Mouse (Mus musculus): ENCODE measurements at regions not wholly inside any gene's neighbourhood (a gene's known extent, or its start where the extent isn't known, plus 50 kb on each side); places are given as distances from the start of the nearest gene placed in this dataset.

GRCm38 (mm10) chr8:127715097-127715496 is 643.3 kb upstream of the Nrp1 start:
- Histone ChIP-seq H3K4me1 (0 out of 2 replicates have a peak, but pooled peaks cover 4% of the 10 kb centered on the region), H3K27ac (no peak overlapping the region), H3K4me2 (no peak overlapping the region), H3K9ac (no peak overlapping the region), H3K4me3 (no peak overlapping the region), H3K36me3 (no peaks in the 10 kb centered on the region), H3K27me3 (replicated peaks) (no peaks in the 10 kb centered on the region), H3K9me3 (replicated peaks) (no peaks in the 10 kb centered on the region)
- ATAC-seq = no peak
- WGBS (ENCODE audit: insufficient replicate concordance) = 68% methylated on average over 1 of the region's 1 CpGs

DNA sequence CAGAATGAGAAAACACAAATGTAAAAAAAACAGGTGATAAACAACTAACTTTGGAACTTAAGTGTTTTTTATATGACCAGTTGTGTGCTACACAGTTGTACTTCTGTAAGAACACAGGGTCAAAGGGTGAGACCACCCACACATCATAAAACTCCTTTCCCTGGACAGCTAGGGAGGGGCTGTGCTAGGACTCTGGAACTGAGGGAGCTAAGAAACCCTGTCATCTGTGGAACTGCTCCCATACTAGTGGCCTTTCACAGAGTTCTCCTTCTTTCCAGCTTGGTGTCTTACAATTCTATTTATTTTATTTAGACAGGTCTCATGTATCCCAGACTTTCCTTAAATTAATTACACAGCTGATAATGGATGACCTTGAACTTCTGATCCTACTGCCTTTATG is 640.4 kb upstream of the Nrp1 start:
- Histone ChIP-seq H3K9ac (no peak overlapping the region), H3K9me3 (replicated peaks) (no peaks in the 10 kb centered on the region), H3K27me3 (replicated peaks) (no peaks in the 10 kb centered on the region; the same call in 1 of the 2 replicates), H3K27ac (no peak overlapping the region), H3K36me3 (no peaks in the 10 kb centered on the region), H3K4me1 (0 out of 2 replicates have a peak, but pooled peaks cover 4% of the 10 kb centered on the region), H3K4me3 (no peak overlapping the region), H3K4me2 (no peak overlapping the region)
- ATAC-seq = no peak

DNA sequence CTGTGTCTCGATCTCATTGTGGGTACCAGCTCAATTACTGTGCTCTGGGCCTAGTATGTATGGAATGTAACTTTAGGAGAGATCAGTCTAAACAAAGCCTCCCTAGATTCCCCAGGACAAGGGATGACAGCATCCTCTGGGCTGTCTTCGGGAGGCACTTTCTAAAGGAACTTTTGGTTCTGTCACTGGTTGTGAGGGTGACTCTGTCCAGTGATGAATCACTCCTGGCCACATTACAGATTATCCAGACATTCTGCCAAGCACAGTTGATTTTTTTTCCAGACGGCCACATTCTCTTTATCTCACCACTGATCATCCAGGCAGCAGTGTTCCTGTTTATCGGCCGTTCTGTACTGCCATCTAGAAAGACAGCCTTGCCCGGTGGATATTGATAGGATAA is 638.5 kb upstream of the Nrp1 start:
- WGBS (ENCODE audit: insufficient replicate concordance) = 15% methylated on average over 6 of the region's 6 CpGs
- Histone ChIP-seq H3K4me2 (no peak overlapping the region), H3K9me3 (replicated peaks) (no peaks in the 10 kb centered on the region), H3K4me3 (no peak overlapping the region), H3K9ac (no peak overlapping the region), H3K4me1 (0 out of 2 replicates have a peak, but pooled peaks cover 4% of the 10 kb centered on the region), H3K36me3 (no peaks in the 10 kb centered on the region), H3K27me3 (replicated peaks) (no peaks in the 10 kb centered on the region; the same call in 1 of the 2 replicates), H3K27ac (no peak overlapping the region)
- ATAC-seq = no peak

GRCm38 (mm10) chr8:127720593-127721290 is 637.7 kb upstream of the Nrp1 start:
- Histone ChIP-seq H3K27me3 (replicated peaks) (no peaks in the 10 kb centered on the region; the same call in 1 of the 2 replicates), H3K4me3 (no peak overlapping the region), H3K9me3 (replicated peaks) (no peaks in the 10 kb centered on the region), H3K4me2 (peak overlapping the region; percentile 12; the same call in 1 of the 2 replicates), H3K27ac (no peak overlapping the region), H3K9ac (no peak overlapping the region), H3K36me3 (no peaks in the 10 kb centered on the region), H3K4me1 (0 out of 2 replicates have a peak, but pooled peaks cover 4% of the 10 kb centered on the region)
- WGBS (ENCODE audit: insufficient replicate concordance) = 23% methylated on average over 6 of the region's 6 CpGs
- ATAC-seq = 0 out of 2 replicates have a peak, but pooled peaks have one; percentile 21

DNA sequence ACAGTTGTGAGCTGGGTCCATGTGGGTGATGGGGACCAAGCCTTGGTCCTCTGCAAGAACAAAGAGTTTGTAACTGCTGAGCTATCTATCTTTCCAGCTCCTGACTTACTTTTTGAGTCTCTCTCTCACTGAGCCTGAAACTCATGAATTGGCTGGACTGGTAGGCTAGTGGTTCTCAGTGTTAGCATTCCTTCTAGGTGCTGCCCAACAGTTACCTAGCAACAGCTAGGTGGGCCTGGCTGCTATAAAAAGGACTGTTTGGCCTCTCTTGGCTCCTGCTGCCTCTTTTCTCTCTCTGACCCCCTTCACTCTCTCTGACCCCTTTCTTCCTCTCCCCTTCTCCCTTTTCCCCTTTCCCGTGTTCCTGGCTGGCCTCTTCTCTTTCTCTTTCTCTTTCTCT is 636.8 kb upstream of the Nrp1 start:
- 52% methylated on average over 1 of the region's 1 CpGs for WGBS (ENCODE audit: insufficient replicate concordance)
- no peak for ATAC-seq
- no peaks in the 10 kb centered on the region for H3K9me3 ChIP-seq (replicated peaks)

GRCm38 (mm10) chr8:127734059-127734458 is 624.3 kb upstream of the Nrp1 start:
- Histone ChIP-seq H3K36me3 (no peaks in the 10 kb centered on the region), H3K4me1 (no peaks in the 10 kb centered on the region), H3K4me2 (no peak overlapping the region), H3K27ac (no peak overlapping the region), H3K9ac (no peak overlapping the region), H3K4me3 (no peak overlapping the region), H3K9me3 (replicated peaks) (no peaks in the 10 kb centered on the region), H3K27me3 (replicated peaks) (no peaks in the 10 kb centered on the region)
- WGBS (ENCODE audit: insufficient replicate concordance) = 80% methylated on average over 3 of the region's 3 CpGs
- ATAC-seq = no peak

More for the DNA sequence above, 636.8 kb upstream of the Nrp1 start:
- no peaks in the 10 kb centered on the region for H3K36me3 ChIP-seq
- no peak overlapping the region for H3K9ac ChIP-seq
- H3K27me3 ChIP-seq (replicated peaks) = no peaks in the 10 kb centered on the region; the same call in 1 of the 2 replicates
- H3K4me3 ChIP-seq = no peak overlapping the region
- no peak overlapping the region for H3K4me2 ChIP-seq
- H3K4me1 ChIP-seq = 0 out of 2 replicates have a peak, but pooled peaks cover 4% of the 10 kb centered on the region
- no peak overlapping the region for H3K27ac ChIP-seq

- no peaks in the 10 kb centered on the region for H3K27me3 ChIP-seq (replicated peaks)
- H3K4me2 ChIP-seq = no peak overlapping the region
- H3K4me3 ChIP-seq = no peak overlapping the region
- no peaks in the 10 kb centered on the region for H3K9me3 ChIP-seq (replicated peaks)
- H3K36me3 ChIP-seq = no peaks in the 10 kb centered on the region
- ATAC-seq = no peak
- no peak overlapping the region for H3K9ac ChIP-seq
- no peaks in the 10 kb centered on the region for H3K4me1 ChIP-seq
- WGBS (ENCODE audit: insufficient replicate concordance) = 80% methylated on average over 6 of the region's 6 CpGs
- no peak overlapping the region for H3K27ac ChIP-seq
Measured at GRCm38 (mm10) chr8:127742236-127742635, 616.2 kb upstream of the Nrp1 start.

- Histone ChIP-seq H3K4me2 (no peak overlapping the region), H3K4me3 (no peak overlapping the region), H3K27me3 (replicated peaks) (no peaks in the 10 kb centered on the region), H3K4me1 (no peaks in the 10 kb centered on the region), H3K27ac (no peak overlapping the region), H3K9ac (no peak overlapping the region), H3K9me3 (replicated peaks) (no peaks in the 10 kb centered on the region), H3K36me3 (no peaks in the 10 kb centered on the region)
- WGBS (ENCODE audit: insufficient replicate concordance) = 79% methylated on average over 4 of the region's 4 CpGs
- no peak for ATAC-seq
Measured at GRCm38 (mm10) chr8:127745221-127745620, 613.2 kb upstream of the Nrp1 start.

- no peak overlapping the region for H3K9ac ChIP-seq
- 32% methylated on average over 8 of the region's 8 CpGs for WGBS (ENCODE audit: insufficient replicate concordance)
- H3K36me3 ChIP-seq = no peaks in the 10 kb centered on the region
- no peak overlapping the region for H3K4me2 ChIP-seq
- H3K27me3 ChIP-seq (replicated peaks) = no peaks in the 10 kb centered on the region
- no peak overlapping the region for H3K4me3 ChIP-seq
- no peak overlapping the region for H3K27ac ChIP-seq
- H3K9me3 ChIP-seq (replicated peaks) = no peaks in the 10 kb centered on the region
- H3K4me1 ChIP-seq = no peaks in the 10 kb centered on the region
- ATAC-seq = no peak
Measured at GRCm38 (mm10) chr8:127746456-127746855, 611.9 kb upstream of the Nrp1 start.

- Histone ChIP-seq H3K9ac (no peak overlapping the region), H3K27ac (no peak overlapping the region), H3K4me2 (no peak overlapping the region), H3K4me3 (no peak overlapping the region), H3K4me1 (no peaks in the 10 kb centered on the region), H3K9me3 (replicated peaks) (no peaks in the 10 kb centered on the region), H3K27me3 (replicated peaks) (no peaks in the 10 kb centered on the region), H3K36me3 (no peaks in the 10 kb centered on the region)
- 73% methylated on average over 5 of the region's 5 CpGs for WGBS (ENCODE audit: insufficient replicate concordance)
- ATAC-seq = no peak
Measured at GRCm38 (mm10) chr8:127752871-127753270, 605.5 kb upstream of the Nrp1 start.

- Histone ChIP-seq H3K4me2 (no peak overlapping the region), H3K36me3 (no peaks in the 10 kb centered on the region), H3K9ac (no peak overlapping the region), H3K4me1 (no peaks in the 10 kb centered on the region), H3K27me3 (replicated peaks) (no peaks in the 10 kb centered on the region), H3K27ac (no peak overlapping the region), H3K4me3 (no peak overlapping the region), H3K9me3 (replicated peaks) (no peaks in the 10 kb centered on the region)
- peak; percentile 24; the same call in 1 of the 2 replicates for ATAC-seq
- 77% methylated on average over 5 of the region's 5 CpGs for WGBS (ENCODE audit: insufficient replicate concordance)
Measured at GRCm38 (mm10) chr8:127753793-127754565, 604.4 kb upstream of the Nrp1 start.

DNA sequence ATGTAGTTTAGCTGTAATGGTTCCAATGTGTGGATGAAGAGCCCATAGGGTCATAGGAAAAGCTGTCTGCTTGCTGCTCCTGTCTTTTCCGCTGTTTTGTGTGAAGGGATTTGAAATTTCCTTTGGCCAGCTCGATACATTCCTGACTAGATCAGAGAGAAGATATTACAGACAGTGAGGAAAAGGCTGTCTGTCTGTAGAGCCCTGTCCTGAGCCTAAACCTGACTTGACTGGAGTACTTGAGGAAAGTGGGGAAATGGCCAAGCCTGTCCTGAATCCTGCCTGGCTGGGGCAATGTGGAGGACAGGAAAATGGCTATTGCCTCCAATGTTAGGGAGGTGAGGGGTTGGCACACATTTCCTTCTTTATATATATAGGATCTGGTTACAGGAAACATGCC is 601.0 kb upstream of the Nrp1 start:
- Histone ChIP-seq H3K4me1 (no peaks in the 10 kb centered on the region), H3K4me3 (no peak overlapping the region), H3K27me3 (replicated peaks) (no peaks in the 10 kb centered on the region), H3K9ac (no peak overlapping the region), H3K36me3 (no peaks in the 10 kb centered on the region), H3K27ac (no peak overlapping the region), H3K4me2 (no peak overlapping the region), H3K9me3 (replicated peaks) (no peaks in the 10 kb centered on the region)
- WGBS (ENCODE audit: insufficient replicate concordance) = 51% methylated on average over 2 of the region's 2 CpGs
- no peak for ATAC-seq
